Mouse (Mus musculus): ENCODE data around the gene Eno1. TPM values are rescaled to one million over a fixed set of nuclear protein-coding genes. Genes with fewer than 3 reads are reported as not detected.
"Not testable (repeated sequence)": the region's sequence is repeated elsewhere in the genome, so short reads cannot be mapped to it uniquely, and the experiment has no call there.

Gene Eno1
- total RNA-seq, 2 experiments from 2014 or later = 21.2 to 121 TPM

DNA sequence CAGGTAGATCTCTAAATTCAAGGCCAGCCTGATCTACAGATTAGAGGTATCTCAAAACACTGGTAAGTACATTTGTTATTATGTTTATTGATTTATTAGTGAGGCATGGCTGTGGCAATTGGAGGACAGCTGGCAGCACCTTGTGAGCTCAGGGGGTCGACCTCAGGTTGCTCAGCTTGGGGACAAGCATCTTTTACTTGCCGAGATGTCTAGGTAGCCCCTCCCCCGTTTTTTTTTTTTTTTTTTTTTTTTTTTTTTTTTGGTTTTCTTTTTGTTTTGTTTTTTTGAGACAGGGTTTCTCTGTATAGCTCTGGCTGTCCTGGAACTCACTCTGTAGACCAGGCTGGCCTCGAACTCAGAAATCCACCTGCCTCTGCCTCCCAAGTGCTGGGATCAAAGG, 34.2 kb downstream of the Eno1 start:
- not testable (repeated sequence) for ATAC-seq (replicated peaks; ENCODE audit: low FRiP score, poor library complexity, severe bottlenecking)

DNA sequence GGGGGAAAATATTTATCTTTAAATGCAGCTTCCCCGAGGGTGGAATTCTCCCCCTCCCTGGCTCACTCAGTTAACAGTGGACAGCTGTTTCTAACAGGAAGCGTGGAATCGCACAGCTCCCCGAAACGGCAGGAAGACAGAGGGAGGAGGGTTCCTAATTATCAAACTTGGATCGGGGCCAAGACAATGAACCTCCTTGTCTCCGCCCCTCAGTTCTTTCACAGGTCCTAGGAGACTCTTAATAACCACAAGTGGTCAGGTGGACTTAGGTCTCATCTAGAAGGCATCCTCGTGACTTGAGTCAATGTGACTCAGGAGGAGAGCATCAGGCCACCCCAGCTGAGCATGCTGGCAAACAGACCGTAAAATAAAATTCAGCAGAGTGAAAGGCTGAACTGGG, 36.2 kb downstream of the Eno1 start:
- 0 out of 2 replicates have a peak, but pooled peaks have one; percentile 41 for ATAC-seq (replicated peaks; ENCODE audit: low FRiP score, poor library complexity, severe bottlenecking)

DNA sequence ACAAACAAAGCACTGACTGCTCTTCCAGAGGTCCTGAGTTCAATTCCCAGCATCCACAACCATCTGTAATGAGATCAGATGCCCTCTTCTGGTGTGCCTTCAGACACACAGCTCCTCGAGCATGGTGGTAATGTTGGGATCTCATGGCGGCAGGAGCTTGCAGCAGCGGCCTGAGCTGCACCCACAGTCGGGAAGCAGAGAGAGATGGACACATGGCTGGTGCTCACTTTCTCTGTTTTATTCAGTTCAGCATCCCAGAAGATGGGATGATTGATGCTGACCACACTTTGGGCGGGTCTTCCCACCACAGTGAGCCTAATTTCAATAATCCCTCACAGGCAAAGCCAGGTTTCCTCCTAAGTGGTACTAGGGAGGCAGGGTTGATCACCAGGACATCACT, 39.0 kb downstream of the Eno1 start:
- no peak for ATAC-seq (replicated peaks; ENCODE audit: low FRiP score, poor library complexity, severe bottlenecking)

DNA sequence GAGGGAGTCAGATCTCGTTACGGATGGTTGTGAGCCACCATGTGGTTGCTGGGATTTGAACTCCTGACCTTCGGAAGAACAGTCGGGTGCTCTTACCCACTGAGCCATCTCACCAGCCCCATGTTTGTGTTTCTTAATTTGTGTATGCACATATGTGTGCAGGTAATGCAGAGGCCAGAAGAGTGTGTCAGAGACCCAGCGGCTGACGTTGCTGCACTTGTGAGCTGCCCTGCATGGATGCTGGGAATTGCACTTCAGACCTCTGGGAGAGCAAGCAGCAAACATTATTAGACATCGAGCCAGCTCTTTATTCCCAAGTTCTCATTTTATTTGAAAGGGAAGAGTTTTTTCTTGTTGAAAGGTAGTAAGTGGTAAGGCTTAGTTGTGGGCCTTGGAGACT, 42.8 kb downstream of the Eno1 start:
- ATAC-seq (replicated peaks; ENCODE audit: low FRiP score, poor library complexity, severe bottlenecking) = not testable (repeated sequence)

DNA sequence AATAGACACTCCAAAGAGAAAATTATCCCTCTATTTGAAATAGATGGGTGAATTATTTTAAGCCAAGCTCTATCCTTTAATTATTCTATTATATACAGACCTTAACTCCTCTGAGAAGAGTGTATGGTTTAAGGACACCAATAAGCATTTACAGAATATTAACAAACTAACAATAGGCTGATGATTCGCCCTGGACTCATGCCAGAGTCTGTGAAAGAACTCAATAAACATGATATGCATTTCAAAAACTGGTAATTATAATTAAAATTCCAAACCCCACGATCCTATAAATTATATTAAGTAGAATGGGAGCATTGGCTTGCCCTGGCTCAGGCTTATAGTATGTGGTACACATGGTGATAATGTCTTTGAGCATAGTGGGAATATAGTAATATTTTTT, 43.5 kb downstream of the Eno1 start:
- ATAC-seq (replicated peaks; ENCODE audit: low FRiP score, poor library complexity, severe bottlenecking) = no peak

DNA sequence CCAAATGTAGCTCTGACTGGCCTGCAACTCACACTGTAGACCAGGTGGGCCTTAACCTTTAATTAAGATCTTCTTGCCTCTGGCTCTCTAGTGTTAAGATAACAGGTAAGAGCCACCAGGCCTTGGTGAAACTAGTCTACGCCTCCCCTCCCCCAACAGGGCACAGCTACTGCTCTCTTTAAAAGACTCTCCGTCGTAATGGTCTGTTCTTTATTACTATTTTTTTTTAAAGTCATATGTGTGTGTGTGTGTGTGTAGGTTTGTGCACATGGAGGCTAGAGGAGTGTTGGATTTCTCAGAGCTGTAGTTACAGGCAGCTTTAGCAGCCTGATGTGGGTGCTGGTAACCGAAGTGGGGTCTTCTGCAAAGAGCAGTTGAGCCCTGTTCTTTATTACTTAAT, 43.9 kb downstream of the Eno1 start:
- ATAC-seq (replicated peaks; ENCODE audit: low FRiP score, poor library complexity, severe bottlenecking) = no peak

DNA sequence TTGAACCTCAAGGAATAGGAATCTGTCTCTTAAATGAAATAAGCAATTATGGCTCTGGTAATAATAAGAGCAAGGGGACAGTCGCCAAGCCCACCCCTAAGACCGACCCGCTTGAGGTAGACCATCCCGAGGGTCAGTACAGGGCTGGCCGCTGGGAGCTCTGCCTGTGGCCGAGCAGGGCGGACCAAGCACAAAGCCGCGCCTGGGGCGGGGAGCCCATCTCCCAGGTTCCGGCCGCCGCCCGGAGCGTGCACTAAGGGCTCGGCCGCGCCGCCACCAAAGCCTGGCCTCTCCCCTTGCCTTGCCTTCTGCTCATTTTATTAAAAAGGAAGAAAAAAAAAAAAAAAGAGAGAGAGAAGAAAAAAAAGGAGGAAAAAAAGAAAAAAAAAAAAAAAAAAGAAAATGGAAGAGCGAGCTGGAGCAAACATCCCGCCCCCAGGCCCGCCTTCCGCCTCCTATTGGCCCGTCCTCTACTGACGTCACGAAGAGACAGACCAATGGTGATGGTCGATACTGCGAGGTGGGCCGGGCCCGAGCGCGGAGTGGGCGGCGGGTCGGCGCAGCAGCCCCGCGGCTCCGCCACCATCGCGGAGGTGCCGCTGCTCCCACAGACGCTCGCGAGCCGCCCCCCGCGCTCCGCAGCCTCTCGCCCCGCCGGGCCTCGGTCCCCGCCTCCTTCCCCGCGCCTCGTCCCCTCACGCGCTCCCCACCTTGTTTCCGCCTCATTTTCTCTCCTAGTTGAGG, 44.7 kb downstream of the Eno1 start, which contains the start of gene Rere:
Rere (plus strand) TSS at position 629 of the 744 bp plus-strand sequence.
- ATAC-seq (replicated peaks; ENCODE audit: low FRiP score, poor library complexity, severe bottlenecking) = peak; percentile 98

DNA sequence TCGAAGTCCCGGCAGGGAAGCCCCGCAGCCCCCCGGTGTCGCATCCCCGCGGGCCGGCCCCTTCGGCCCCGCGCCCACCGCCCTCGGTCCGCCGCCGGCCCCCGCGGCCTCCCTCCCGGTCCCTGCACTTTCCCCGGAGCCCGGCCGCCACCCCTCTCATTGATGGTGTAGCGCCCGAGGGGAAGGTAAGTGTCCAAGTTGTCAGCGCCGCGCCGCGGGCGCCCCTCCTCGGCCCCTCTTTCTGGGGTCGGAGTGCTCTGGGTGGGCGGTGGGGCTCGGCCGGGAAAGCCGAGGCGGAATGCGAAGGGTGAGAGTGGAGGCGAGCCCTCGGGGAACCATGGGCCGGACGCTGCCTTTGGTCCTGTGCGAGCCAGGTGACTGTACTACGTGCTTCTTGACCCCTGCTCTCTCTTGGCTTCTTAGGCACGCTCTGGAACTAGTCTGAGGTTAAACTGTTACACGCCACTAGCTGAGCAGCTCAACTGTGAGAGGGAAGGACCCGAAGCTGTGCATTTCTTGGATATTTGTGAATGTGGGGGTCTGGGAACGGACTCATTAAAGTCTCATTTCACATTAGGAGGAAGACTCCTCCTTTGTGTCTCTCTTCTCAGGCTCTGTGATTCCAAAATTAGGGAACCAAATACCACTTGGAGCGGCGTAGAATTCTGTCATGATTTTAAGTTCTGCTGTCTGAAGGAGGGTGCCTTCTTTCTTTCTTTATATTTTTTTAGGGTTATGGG, 45.5 kb downstream of the Eno1 start:
- no peak for ATAC-seq (replicated peaks; ENCODE audit: low FRiP score, poor library complexity, severe bottlenecking)

DNA sequence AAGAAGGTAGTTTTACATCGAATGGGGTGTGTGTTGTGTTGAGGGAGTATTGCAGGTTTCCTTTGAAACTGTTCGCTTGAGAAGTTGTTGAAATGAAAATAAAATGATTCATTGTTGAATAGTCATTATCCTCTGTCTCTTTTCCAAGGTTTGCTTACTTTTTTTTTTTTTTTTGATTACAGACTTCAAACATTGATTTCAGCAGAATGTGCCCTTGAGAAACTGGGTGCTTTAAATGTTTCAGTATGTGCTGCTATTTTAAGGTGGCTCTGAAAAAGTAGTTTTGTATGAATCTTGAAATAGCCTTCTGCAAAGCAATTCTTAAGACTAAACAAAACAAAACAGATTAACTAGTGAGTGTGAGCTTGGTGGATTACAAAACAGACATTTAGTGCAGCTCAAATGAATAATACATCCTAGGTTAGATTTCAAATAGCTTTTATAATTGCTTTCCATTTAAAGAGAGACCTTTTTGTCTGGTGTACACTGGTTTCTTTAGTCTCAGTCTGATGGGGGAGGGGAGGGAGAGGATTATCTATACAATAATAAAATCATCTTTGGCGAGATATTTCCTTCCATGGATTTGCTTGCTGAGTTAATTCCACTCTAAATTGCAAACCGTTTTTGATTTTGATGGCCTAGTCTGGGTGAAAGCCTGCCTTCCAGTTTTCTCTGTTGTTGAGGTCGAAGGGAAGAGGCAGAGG, 46.3 kb downstream of the Eno1 start:
- ATAC-seq (replicated peaks; ENCODE audit: low FRiP score, poor library complexity, severe bottlenecking) = no peak

DNA sequence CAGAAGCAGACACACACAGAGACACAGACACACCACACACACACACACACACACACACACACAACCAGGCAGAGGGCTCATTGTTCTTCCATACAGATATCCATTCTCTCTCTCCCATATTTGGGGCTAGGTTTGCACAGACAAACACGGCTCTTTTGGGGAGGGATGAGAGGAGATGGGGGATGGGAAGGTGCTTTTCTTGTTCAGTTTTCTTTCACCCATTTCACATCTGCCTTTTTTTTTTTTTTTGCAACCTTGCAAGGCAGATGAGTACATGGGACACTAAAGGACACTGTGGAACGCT, 46.8 kb downstream of the Eno1 start:
- ATAC-seq (replicated peaks; ENCODE audit: low FRiP score, poor library complexity, severe bottlenecking) = no peak

DNA sequence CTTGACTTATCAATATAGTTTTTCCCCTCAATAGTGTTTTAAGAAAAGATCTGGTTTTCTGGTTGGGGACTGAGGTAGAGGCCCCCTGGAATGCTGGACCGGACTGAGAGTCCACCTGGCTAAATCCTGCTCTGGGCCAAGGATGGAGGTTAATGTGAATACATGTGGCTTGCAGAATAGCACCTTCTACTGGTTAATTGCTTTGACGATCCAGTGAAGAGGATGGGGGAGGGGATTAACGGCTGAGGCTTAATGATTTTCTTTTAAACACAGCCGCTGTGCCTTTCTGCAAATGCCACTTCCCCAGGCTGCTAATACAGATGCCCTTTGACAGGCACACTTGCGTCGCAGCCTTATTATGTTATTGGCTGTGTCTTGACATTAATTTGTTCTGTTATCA, 47.5 kb downstream of the Eno1 start:
- no peak for ATAC-seq (replicated peaks; ENCODE audit: low FRiP score, poor library complexity, severe bottlenecking)

DNA sequence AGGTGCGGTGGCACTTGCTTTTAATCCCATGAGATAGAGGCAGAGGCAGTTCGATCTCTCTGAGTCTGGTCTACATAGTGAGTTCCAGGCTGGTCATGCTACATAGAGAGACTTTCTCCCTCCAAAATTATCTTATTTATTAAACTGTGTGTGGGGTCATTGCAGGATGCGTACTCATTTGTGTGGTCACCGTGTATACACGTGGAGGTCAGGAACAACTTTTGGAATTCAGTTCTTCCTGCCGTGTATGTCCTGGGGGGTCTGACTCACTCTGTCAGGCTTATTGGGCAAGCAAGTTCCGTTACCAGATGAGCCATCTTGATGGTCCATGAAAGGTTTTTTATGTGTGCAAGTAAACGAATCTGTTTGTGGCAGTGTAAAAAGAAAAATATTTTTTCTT, 50.5 kb downstream of the Eno1 start:
- no peak for ATAC-seq (replicated peaks; ENCODE audit: low FRiP score, poor library complexity, severe bottlenecking)

DNA sequence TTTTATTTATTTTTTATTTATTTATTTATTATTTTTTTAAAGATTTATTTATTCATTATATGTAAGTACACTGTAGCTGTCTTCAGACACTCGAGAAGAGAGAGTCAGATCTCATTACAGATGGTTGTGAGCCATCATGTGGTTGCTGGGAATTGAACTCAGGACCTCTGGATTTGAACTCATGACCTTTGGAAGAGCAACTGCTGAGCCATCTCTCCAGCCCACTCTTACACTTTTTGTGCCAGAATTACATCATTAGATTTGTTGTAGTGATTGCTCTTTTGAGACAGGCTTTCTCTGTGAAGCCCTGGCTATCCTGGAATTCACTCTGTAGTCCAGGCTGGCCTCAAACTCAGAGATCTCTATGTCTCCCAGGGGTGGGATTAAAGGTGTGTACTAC, 50.9 kb downstream of the Eno1 start:
- not testable (repeated sequence) for ATAC-seq (replicated peaks; ENCODE audit: low FRiP score, poor library complexity, severe bottlenecking)

DNA sequence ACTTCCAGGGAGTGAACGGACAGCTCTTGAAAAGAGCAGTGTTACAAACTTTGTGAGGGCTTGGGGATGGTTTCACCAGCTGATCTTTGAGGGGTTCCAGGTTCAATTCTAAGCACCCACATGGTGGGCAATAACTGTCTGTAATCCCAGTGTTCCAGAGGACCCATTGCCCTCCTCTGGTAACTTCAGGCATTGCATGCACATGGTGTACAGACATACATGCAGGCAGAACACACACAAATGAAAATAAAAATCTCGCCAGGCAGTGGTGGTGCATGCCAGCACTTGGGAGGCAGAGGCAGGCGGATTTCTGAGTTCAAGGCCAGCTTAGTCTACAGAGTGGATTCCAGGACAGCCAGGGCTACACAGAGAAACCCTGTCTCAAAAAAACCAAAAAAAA, 55.4 kb downstream of the Eno1 start:
- ATAC-seq (replicated peaks; ENCODE audit: low FRiP score, poor library complexity, severe bottlenecking) = no peak

DNA sequence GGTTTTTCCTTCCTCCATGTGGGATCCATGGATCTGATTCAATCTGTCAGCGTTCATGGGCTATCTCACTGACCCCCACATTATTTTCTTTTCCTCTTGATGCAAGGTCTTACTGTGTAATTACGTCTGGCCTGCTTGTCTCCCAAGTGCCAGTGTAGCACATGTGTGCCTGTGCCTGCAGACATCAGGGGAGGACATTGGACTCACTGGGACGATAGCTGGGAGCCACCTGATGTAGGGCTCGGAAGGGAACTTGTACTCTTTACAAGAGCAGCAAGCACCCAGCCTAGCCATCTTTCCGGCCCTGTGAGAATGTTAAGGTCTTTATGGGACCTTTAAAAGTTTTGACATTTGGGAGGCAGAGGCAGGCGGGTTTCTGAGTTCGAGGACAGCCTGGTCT, 58.3 kb downstream of the Eno1 start:
- no peak for ATAC-seq (replicated peaks; ENCODE audit: low FRiP score, poor library complexity, severe bottlenecking)

DNA sequence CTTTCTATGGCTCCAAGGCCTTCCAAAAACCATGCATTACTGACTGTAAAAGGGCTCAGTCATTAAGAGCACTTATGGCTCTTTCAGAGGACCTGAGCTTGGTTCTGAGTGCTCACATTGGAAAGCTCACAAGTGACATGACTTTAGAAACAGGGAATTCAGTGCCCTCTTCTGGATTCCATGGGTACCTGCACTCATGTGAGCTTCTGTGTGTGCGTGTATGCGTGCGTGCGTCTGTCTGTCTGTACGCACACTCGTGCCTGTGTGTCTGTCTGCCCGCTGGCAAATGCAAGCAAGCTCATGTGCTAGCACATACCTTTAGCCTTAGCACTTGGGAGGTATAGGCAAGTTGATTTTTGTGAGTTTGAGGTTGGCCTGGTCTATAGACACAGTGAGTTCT, 59.4 kb downstream of the Eno1 start:
- no peak for ATAC-seq (replicated peaks; ENCODE audit: low FRiP score, poor library complexity, severe bottlenecking)

Other genes starting within 250 kb of the Eno1 start
- gene H6pd, start 227.7 kb upstream of the Eno1 start, total RNA-seq (2015; ENCODE audit: low replicate concordance) = 2.5 TPM in 2 replicates
- gene H6pd, start 227.7 kb upstream of the Eno1 start, total RNA-seq (2017; ENCODE audit: low replicate concordance) = 3.2 and 11.8 TPM in 2 replicates
- 0.42 TPM in 1 of 2 replicates, not detected in the other for gene Gpr157, start 149.4 kb upstream of the Eno1 start, total RNA-seq (2015; ENCODE audit: low replicate concordance)
- 0.51 and 0.83 TPM in 2 replicates for gene Gpr157, start 149.4 kb upstream of the Eno1 start, total RNA-seq (2017; ENCODE audit: low replicate concordance)
- gene Slc2a5, start 117.4 kb upstream of the Eno1 start, total RNA-seq (2015; ENCODE audit: low replicate concordance) = not detected in 2 replicates
- gene Slc2a5, start 117.4 kb upstream of the Eno1 start, total RNA-seq (2017; ENCODE audit: low replicate concordance) = not detected in 2 replicates
- not detected in 2 replicates for gene Slc2a7, start 87.7 kb upstream of the Eno1 start, total RNA-seq (2015; ENCODE audit: low replicate concordance)
- not detected in 2 replicates for gene Slc2a7, start 87.7 kb upstream of the Eno1 start, total RNA-seq (2017; ENCODE audit: low replicate concordance)
- gene Car6, start 35.4 kb upstream of the Eno1 start, total RNA-seq (2015; ENCODE audit: low replicate concordance) = not detected in 2 replicates
- not detected in 2 replicates for gene Car6, start 35.4 kb upstream of the Eno1 start, total RNA-seq (2017; ENCODE audit: low replicate concordance)
- 24.9 and 31.0 TPM in 2 replicates for gene Rere, start 44.9 kb downstream of the Eno1 start, total RNA-seq (2015; ENCODE audit: low replicate concordance)
- gene Rere, start 44.9 kb downstream of the Eno1 start, total RNA-seq (2017; ENCODE audit: low replicate concordance) = 5.5 and 9.8 TPM in 2 replicates

All from erythroid progenitor cell, adult 5-6 weeks (primary cell).